Mouse (Mus musculus): ENCODE results near the gene Rhoh.

- TF ChIP-seq CTCF (IDR thresholded peaks at IDR 0.05; ENCODE audit: insufficient read depth, low read length), result no peak
- TF ChIP-seq POLR2A (IDR thresholded peaks at IDR 0.05; ENCODE audit: borderline replicate concordance, extremely low read depth, low read depth, low read length), result no peak
Measured at GRCm38 (mm10) chr5:65868419-65868818, 7.4 kb downstream of the Rhoh start.

Measured in lung, adult 2 months (tissue).